ENCODE assay signal across 8 mouse cellular contexts in genomic region chr12:108230821-108231794, GRCm38 (mm10). TPM values are rescaled to one million over a fixed set of nuclear protein-coding genes. Genes with fewer than 3 reads are reported as not detected.
DNase-seq lines count a peak whose midpoint lies in the region; ATAC-seq and TF ChIP-seq lines count a peak whose summit lies in the region.
"Had no signal": no experiment of that assay in that cellular context is flagged by ENCODE, and none has a peak within 500 bp of the region (broad histone marks: within the 10 kb centered on the region; RNA-seq: fewer than 3 reads in every experiment).

No protein-coding gene starts in this region.

- no peak for TF ChIP-seq POLR2A in CH12.LX (IDR thresholded peaks at IDR 0.05; ENCODE audit: low read depth, low read length)
- no peak for TF ChIP-seq POLR2A in cortical plate, adult 2 months (IDR thresholded peaks at IDR 0.05; ENCODE audit: extremely low read depth, insufficient read depth, low read length)

- dilution Hi-C loops in CH12.LX (cut with MboI; ENCODE audit: extremely low pct_ligation_motif_present, extremely low pct_unique_long_range_greater_than_20kb, low sequenced_read_pairs) = no loop called here

- 68% methylated on average over 17 of the region's 18 CpGs for WGBS in midbrain, embryonic 10.5 days

- TF ChIP-seq RAD21 in CH12.LX (IDR thresholded peaks at IDR 0.05; ENCODE audit: low read depth, low read length) = peak; percentile 20

- no peak for TF ChIP-seq EP300 in CH12.LX (IDR thresholded peaks at IDR 0.05; ENCODE audit: low read length)

- peaks cover 3 to 81% of the 10 kb centered on the region in 2 experiments; a peak in 3 of 4 replicates for H3K4me1 ChIP-seq in CH12.LX (ENCODE audit: control insufficient read depth in 1 of 2, insufficient read depth in 2 of 2)
- peaks cover 6% of the 10 kb centered on the region; the same call in 1 of the 2 replicates for H3K4me1 ChIP-seq in cortical plate, adult 2 months (ENCODE audit: control insufficient read depth, insufficient read depth, low read length)
- peaks cover 87% of the 10 kb centered on the region for H3K4me1 ChIP-seq in midbrain, embryonic 10.5 days

- no peaks in the 10 kb centered on the region for H3K9me3 ChIP-seq in CH12.LX (replicated peaks; ENCODE audit: low read length)
- peaks cover 7% of the 10 kb centered on the region; the same call in 1 of the 2 replicates for H3K9me3 ChIP-seq in midbrain, embryonic 10.5 days (replicated peaks)

- H3K27ac ChIP-seq in CH12.LX (ENCODE audit: insufficient read depth, low read depth) = no peak overlapping the region
- no peak overlapping the region for H3K27ac ChIP-seq in cortical plate, adult 2 months (ENCODE audit: insufficient read depth, low read length)
- peak overlapping the region; percentile 71 for H3K27ac ChIP-seq in midbrain, embryonic 10.5 days (replicated peaks)
- H3K27ac ChIP-seq: macrophage had no signal

- no peaks in the 10 kb centered on the region for H3K27me3 ChIP-seq in CH12.LX (replicated peaks)
- H3K27me3 ChIP-seq in midbrain, embryonic 10.5 days (ENCODE audit: low read depth, poor library complexity, severe bottlenecking) = no peaks in the 10 kb centered on the region

- in situ Hi-C loops in CH12.LX (cut with MboI; ENCODE audit: low pct_ligation_motif_present, low pct_unique_long_range_greater_than_20kb, low sequenced_read_pairs) = no loop called here

- ATAC-seq in monocyte, adult 5-6 weeks (replicated peaks; ENCODE audit: insufficient number of reproducible peaks, low FRiP score, low TSS enrichment, poor library complexity, severe bottlenecking) = no peak

- H3K36me3 ChIP-seq in CH12.LX (replicated peaks in 1 of 2; ENCODE audit: control insufficient read depth in 1 of 2, insufficient read depth in 1 of 2, low read length in 1 of 2) = peaks cover 0 to 43% of the 10 kb centered on the region in 2 experiments
- H3K36me3 ChIP-seq in midbrain, embryonic 10.5 days = peaks cover 12% of the 10 kb centered on the region

- peak; percentile 20 for DNase-seq in A20 (ENCODE audit: low read depth, low spot score)
- DNase-seq in CH12.LX (ENCODE audit: extremely low read depth) = no peak
- DNase-seq in kidney, adult 11 months = peak; percentile 72
- DNase-seq in midbrain, embryonic 10.5 days (ENCODE audit: low spot score) = no peak
- DNase-seq in right cerebral cortex, postnatal 10 days (ENCODE audit: low spot score in 2 of 2) = no peak

- peak; percentile 12 to 38; a peak in 2 of 4 replicates for TF ChIP-seq CTCF in CH12.LX (conservative IDR thresholded peaks at IDR 0.05 in 1 of 2, IDR thresholded peaks at IDR 0.05 in 1 of 2; ENCODE audit: low read depth in 2 of 2, low read length in 2 of 2)
- peak; percentile 8; the same call in 1 of the 2 replicates for TF ChIP-seq CTCF in cortical plate, adult 2 months (IDR thresholded peaks at IDR 0.05; ENCODE audit: extremely low read depth, insufficient read depth, low read length)

- H3K9ac ChIP-seq in CH12.LX (ENCODE audit: insufficient read depth, low read depth) = no peak overlapping the region

- H3K4me2 ChIP-seq in CH12.LX (ENCODE audit: insufficient read depth, low read depth, poor library complexity, severe bottlenecking) = no peak overlapping the region

- no peaks in the 10 kb centered on the region for H3K79me2 ChIP-seq in CH12.LX (replicated peaks; ENCODE audit: control insufficient read depth, extremely low read depth, insufficient read depth, poor library complexity, severe bottlenecking)

- H3K4me3 ChIP-seq in CH12.LX (replicated peaks in 1 of 3; ENCODE audit: low read depth in 2 of 3, low read length in 2 of 3, poor library complexity in 1 of 3) = no peak overlapping the region
- no peak overlapping the region for H3K4me3 ChIP-seq in cortical plate, adult 2 months (ENCODE audit: insufficient read depth, low read length)
- H3K4me3 ChIP-seq in midbrain, embryonic 10.5 days = no peak overlapping the region

TF ChIP-seq in CH12.LX, 34 proteins besides CTCF, POLR2A, EP300 and RAD21:
- TF ChIP-seq MEF2A (IDR thresholded peaks at IDR 0.05; ENCODE audit: borderline replicate concordance, low read depth, low read length) = no peak
- no peak for TF ChIP-seq GABPA (IDR thresholded peaks at IDR 0.05; ENCODE audit: insufficient replicate concordance, low read depth, low read length)
- no peak for TF ChIP-seq BHLHE40 (IDR thresholded peaks at IDR 0.05; ENCODE audit: low read depth, low read length)
- no peak; the same call in 1 of the 2 replicates for TF ChIP-seq SMC3 (IDR thresholded peaks at IDR 0.05; ENCODE audit: low read depth, low read length)
- no peak for TF ChIP-seq MXI1 (IDR thresholded peaks at IDR 0.05; ENCODE audit: low read depth, low read length)
- no peak for TF ChIP-seq MYC (IDR thresholded peaks at IDR 0.05; ENCODE audit: low read depth, low read length)
- TF ChIP-seq RCOR1 (conservative IDR thresholded peaks at IDR 0.05; ENCODE audit: low read depth, low read length) = no peak
- no peak for TF ChIP-seq ZNF384 (IDR thresholded peaks at IDR 0.05; ENCODE audit: low read depth, low read length)
- no peak for TF ChIP-seq USF1 (IDR thresholded peaks at IDR 0.05; ENCODE audit: low read depth, low read length)
- TF ChIP-seq JUND (conservative IDR thresholded peaks at IDR 0.05; ENCODE audit: low read depth, low read length) = no peak
- TF ChIP-seq ZC3H11A (IDR thresholded peaks at IDR 0.05; ENCODE audit: low read depth, low read length) = no peak
- TF ChIP-seq HCFC1 (IDR thresholded peaks at IDR 0.05; ENCODE audit: low read depth, low read length) = no peak

RNA-seq across cellular contexts. Expression of gene Ccdc85c, which starts 44.1 kb away (rescaled TPM):
- 14.0 and 14.6 TPM in 2 replicates for total RNA-seq in CH12.LX (2012; rRNA removed)
- total RNA-seq in CH12.LX (2014; rRNA removed) = 14.6 and 15.2 TPM in 2 replicates
- polyA plus RNA-seq in CH12.LX (2012; ENCODE audit: insufficient read length, low read depth) = 25.1 and 32.4 TPM in 2 replicates
- 40.8 and 42.1 TPM in 2 replicates for polyA plus RNA-seq in cortical plate, adult 2 months (2012; rRNA removed)
- 12.1 and 15.5 TPM in 2 replicates for polyA plus RNA-seq in midbrain, embryonic 10.5 days (2016; fragmentation: Nextera tagmentation; extraction: Ambion mirVana)
- total RNA-seq in monocyte, adult 5-6 weeks (2017) = 0.32 to 1.4 TPM in 2 of 3 replicates, not detected in the other

RNA-seq across cellular contexts. Expression of gene Ccnk, which starts 51.7 kb away (rescaled TPM):
- total RNA-seq in CH12.LX (2012; rRNA removed) (8.3 and 10.1 TPM in 2 replicates), CH12.LX (2014; rRNA removed) (5.2 and 9.2 TPM in 2 replicates)
- 51.1 and 66.8 TPM in 2 replicates for polyA plus RNA-seq in CH12.LX (2012; ENCODE audit: insufficient read length, low read depth)
- 24.0 and 24.8 TPM in 2 replicates for polyA plus RNA-seq in cortical plate, adult 2 months (2012; rRNA removed)
- polyA plus RNA-seq in midbrain, embryonic 10.5 days (2016; fragmentation: Nextera tagmentation; extraction: Ambion mirVana) = 3.3 and 3.5 TPM in 2 replicates
- 22.4 to 31.4 TPM (median 26.9 TPM) in 3 replicates for total RNA-seq in monocyte, adult 5-6 weeks (2017)

RNA-seq across cellular contexts. Expression of gene Setd3, which starts 52.0 kb away (rescaled TPM):
- 44.2 and 44.3 TPM in 2 replicates for total RNA-seq in CH12.LX (2012; rRNA removed)
- total RNA-seq in CH12.LX (2014; rRNA removed) = 65.9 and 76.2 TPM in 2 replicates
- 55.8 and 60.2 TPM in 2 replicates for polyA plus RNA-seq in CH12.LX (2012; ENCODE audit: insufficient read length, low read depth)
- polyA plus RNA-seq in cortical plate, adult 2 months (2012; rRNA removed) = 107 and 110 TPM in 2 replicates
- 77.8 and 77.9 TPM in 2 replicates for polyA plus RNA-seq in midbrain, embryonic 10.5 days (2016; fragmentation: Nextera tagmentation; extraction: Ambion mirVana)
- 101 to 135 TPM (median 121 TPM) in 3 replicates for total RNA-seq in monocyte, adult 5-6 weeks (2017)

Comparison
In these comparisons a context has a peak if more than half of its experiments do, and no peak if none do; other contexts are left out.
1. DNase-seq: peak in A20 (single experiment) and kidney, adult 11 months (single experiment); none in CH12.LX (single experiment), midbrain, embryonic 10.5 days (single experiment) and right cerebral cortex, postnatal 10 days (0 of 2).